Mouse (Mus musculus) stomach, postnatal 0 days (tissue): ENCODE data around the gene Myo5a.

ENCODE experiments used
- CTCF ChIP-seq: IDR thresholded peaks from 2 replicates; pipeline ENCODE4 v1.5.1; 2016; ENCODE audit warnings: antibody characterized with exemption, low read depth, mild to moderate bottlenecking, moderate library complexity
- EP300 ChIP-seq: optimal IDR thresholded peaks from 2 replicates; pipeline ENCODE3; 2016; ENCODE audit warnings: antibody characterized with exemption

- TF ChIP-seq CTCF, result no peak
- TF ChIP-seq EP300, result no peak
Measured at GRCm38 (mm10) chr9:75098937-75099336, 28.1 kb downstream of the Myo5a start.
